Mouse (Mus musculus) erythroid progenitor cell, adult 5-6 weeks (primary cell): Measurements from ENCODE around the gene Adgrl2. TPM values are rescaled to one million over a fixed set of nuclear protein-coding genes. Genes with fewer than 3 reads are reported as not detected.

ENCODE experiments used
- ATAC-seq: replicated peaks from 2 replicates; pipeline ENCODE4 v1.8.0; 2016; ENCODE audit warnings: moderate number of reproducible peaks, mild to moderate bottlenecking, moderate TSS enrichment, inconsistent platforms; ENCODE audit not compliant: poor library complexity, low FRiP score, severe bottlenecking
- total RNA-seq, 2 experiments: library from RNA; stranded (forward) in 1 of 2; stranded (reverse) in 1 of 2; fragments of 150-400 nt in 1 of 2; fragments of 186-747, 209-891 nt in 1 of 2; gene quantifications; 2 replicates each; pipeline versions ENCODE4 v1.2.3 to v1.2.4; 2015 to 2017; ENCODE audit warnings: low replicate concordance in 2 of 2

The Adgrl2 gene
- total RNA-seq, 2 experiments from 2014 or later: 1.2 to 6.7 TPM

GRCm38 (mm10) chr3:148838835-148839296, 151.5 kb downstream of the Adgrl2 start:
- ATAC-seq: no peak

- no peak for ATAC-seq
Observed at GRCm38 (mm10) chr3:148838095-148838834, 152.1 kb downstream of the Adgrl2 start.

GRCm38 (mm10) chr3:148835136-148835535, 155.2 kb downstream of the Adgrl2 start:
- no peak for ATAC-seq

- no peak for ATAC-seq
Observed at GRCm38 (mm10) chr3:148833070-148833769, 157.1 kb downstream of the Adgrl2 start.

- ATAC-seq: no peak
Observed at GRCm38 (mm10) chr3:148832001-148832400, 158.4 kb downstream of the Adgrl2 start.

GRCm38 (mm10) chr3:148828519-148828918, 161.8 kb downstream of the Adgrl2 start:
- no peak for ATAC-seq

GRCm38 (mm10) chr3:148823551-148823950, 166.8 kb downstream of the Adgrl2 start:
- no peak for ATAC-seq

- no peak for ATAC-seq
Observed at GRCm38 (mm10) chr3:148821632-148822031, 168.7 kb downstream of the Adgrl2 start.

GRCm38 (mm10) chr3:148819323-148820046, 170.9 kb downstream of the Adgrl2 start:
- no peak for ATAC-seq

- ATAC-seq: no peak
Observed at GRCm38 (mm10) chr3:148818414-148819105, 171.8 kb downstream of the Adgrl2 start.

- ATAC-seq: no peak
Observed at GRCm38 (mm10) chr3:148817491-148817890, 172.9 kb downstream of the Adgrl2 start.

GRCm38 (mm10) chr3:148813121-148813520, 177.2 kb downstream of the Adgrl2 start:
- ATAC-seq: no peak

- no peak for ATAC-seq
Observed at GRCm38 (mm10) chr3:148812059-148812458, 178.3 kb downstream of the Adgrl2 start.

- no peak for ATAC-seq
Observed at GRCm38 (mm10) chr3:148806977-148807376, 183.4 kb downstream of the Adgrl2 start.

GRCm38 (mm10) chr3:148793286-148793913, 197.0 kb downstream of the Adgrl2 start:
- no peak for ATAC-seq

- no peak for ATAC-seq
Observed at GRCm38 (mm10) chr3:148770310-148770709, 220.0 kb downstream of the Adgrl2 start.
